Mouse (Mus musculus) heart, embryonic 11.5 days (tissue): Measurements from ENCODE around the gene Arg1. TPM values are rescaled to one million over a fixed set of nuclear protein-coding genes. Genes with fewer than 3 reads are reported as not detected.

Experiments
- ATAC-seq: fragments of 200-750 bp; cut with Nextera tagmentation; replicated peaks from 2 replicates; pipeline ENCODE4 v1.8.0; 2017; ENCODE audit warnings: moderate library complexity; ENCODE audit not compliant: insufficient number of reproducible peaks, low FRiP score, low TSS enrichment
- H3K27ac ChIP-seq: fragments of 300-500 bp; sonication (generic); 2 replicates; pipeline ENCODE4 v1.5.1; 2014; ENCODE audit warnings: mild to moderate bottlenecking, low read depth, low read length
- H3K27me3 ChIP-seq: fragments of 300-500 bp; sonication (generic); 2 replicates; pipeline ENCODE4 v1.6.1; 2014; ENCODE audit warnings: mild to moderate bottlenecking, low read length, mixed read lengths; ENCODE audit not compliant: control insufficient read depth, insufficient read depth
- H3K36me3 ChIP-seq: fragments of 300-500 bp; sonication (generic); 2 replicates; pipeline ENCODE4 v1.6.1; 2014; ENCODE audit warnings: mild to moderate bottlenecking, low read length, moderate library complexity, mixed read lengths; ENCODE audit not compliant: control insufficient read depth, insufficient read depth
- H3K4me1 ChIP-seq: fragments of 300-500 bp; sonication (generic); 2 replicates; pipeline ENCODE4 v1.6.1; 2014; ENCODE audit warnings: low read length; ENCODE audit not compliant: control insufficient read depth, insufficient read depth
- H3K4me2 ChIP-seq: fragments of 300-500 bp; sonication (generic); 2 replicates; pipeline ENCODE4 v1.6.1; 2014; ENCODE audit warnings: mild to moderate bottlenecking, moderate library complexity
- H3K4me3 ChIP-seq: fragments of 300-500 bp; sonication (generic); 2 replicates; pipeline ENCODE4 v1.5.1; 2014; ENCODE audit warnings: low read depth, low read length
- H3K9ac ChIP-seq: fragments of 300-500 bp; sonication (generic); 2 replicates; pipeline ENCODE4 v1.6.1; 2014; ENCODE audit warnings: mild to moderate bottlenecking, low read depth, low read length, moderate library complexity
- H3K9me3 ChIP-seq: fragments of 300-500 bp; sonication (generic); replicated peaks from 2 replicates; pipeline ENCODE4 v1.6.1; 2016; ENCODE audit warnings: low read length; ENCODE audit not compliant: control insufficient read depth
- WGBS: fragments of 180-500 bp; shearing (Covaris S2); extraction: QIAGEN DNeasy Blood & Tissue Kit; methylation state at CpG from one replicate; pipeline ENCODE4 v1.1.7; 2014; ENCODE audit not compliant: insufficient replicate concordance; 5-methylcytosine and 5-hydroxymethylcytosine counted together
- microRNA-seq: library from miRNA; unstranded; fragments of <30 nt; microRNA quantifications from one replicate; pipeline ENCODE4, GENCODE M21; 2016; ENCODE audit warnings: borderline number of aligned reads
- polyA plus RNA-seq: library from polyadenylated mRNA; unstranded; fragments of >200 nt; fragmentation: Nextera tagmentation; extraction: Ambion mirVana; gene quantifications from 2 replicates; pipeline ENCODE4 v1.2.1, GENCODE M21; 2014

Gene Arg1
- polyA plus RNA-seq, 1 experiment from 2014 or later: 1.1 TPM

DNA sequence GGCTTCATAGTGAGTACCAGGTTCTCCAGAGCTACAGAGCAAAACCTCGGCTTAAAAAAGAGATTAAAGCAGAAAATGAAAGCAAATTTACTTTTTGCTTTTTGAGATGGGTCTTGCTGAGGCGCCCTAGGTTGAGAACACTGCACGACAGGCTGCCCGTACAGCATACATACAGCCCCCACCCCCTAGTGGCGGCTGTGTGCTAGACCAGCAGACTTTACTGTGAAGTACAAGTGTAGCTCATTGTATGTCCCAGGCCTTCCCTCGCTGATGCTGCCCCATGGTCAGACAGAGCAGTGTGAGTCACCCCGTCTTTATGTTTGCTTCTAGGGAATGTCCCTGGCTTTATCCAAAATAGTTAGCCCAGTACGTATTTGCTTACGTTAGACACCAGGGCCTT, 41.3 kb downstream of the Arg1 start:
- Histone ChIP-seq H3K4me1 (no peaks in the 10 kb centered on the region), H3K4me2 (no peak overlapping the region), H3K4me3 (no peak overlapping the region), H3K9me3 (no peaks in the 10 kb centered on the region), H3K36me3 (peaks cover 27% of the 10 kb centered on the region), H3K27me3 (no peaks in the 10 kb centered on the region), H3K9ac (no peak overlapping the region), H3K27ac (no peak overlapping the region)
- 84% methylated on average over 9 of the region's 9 CpGs for WGBS
- no peak for ATAC-seq

DNA sequence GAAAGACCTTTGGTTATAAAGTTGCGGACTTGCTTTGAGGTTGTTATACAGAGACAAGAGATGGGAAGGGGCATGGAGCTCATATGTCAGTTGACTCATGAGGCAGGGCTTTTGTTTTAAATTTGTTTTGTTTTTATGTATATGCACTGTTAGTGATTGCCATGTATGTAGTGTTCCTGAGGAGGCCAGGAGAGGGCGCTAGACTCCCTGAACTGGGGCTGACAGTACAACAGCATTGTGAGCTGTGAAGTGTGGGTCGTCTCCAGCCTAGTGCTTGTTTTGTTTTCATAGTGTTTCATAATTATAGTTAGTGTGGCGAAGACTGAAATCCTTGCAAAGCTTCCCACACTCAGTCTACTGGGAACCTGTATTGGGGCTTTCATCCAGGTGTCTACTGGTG, 53.7 kb downstream of the Arg1 start:
- ATAC-seq: no peak
- no peak overlapping the region for H3K27ac ChIP-seq
- 74% methylated on average over 4 of the region's 4 CpGs for WGBS
- peaks cover 26% of the 10 kb centered on the region for H3K36me3 ChIP-seq
- no peak overlapping the region for H3K4me2 ChIP-seq
- H3K4me3 ChIP-seq: no peak overlapping the region
- H3K27me3 ChIP-seq: no peaks in the 10 kb centered on the region
- no peaks in the 10 kb centered on the region for H3K4me1 ChIP-seq
- H3K9ac ChIP-seq: no peak overlapping the region
- no peaks in the 10 kb centered on the region for H3K9me3 ChIP-seq

DNA sequence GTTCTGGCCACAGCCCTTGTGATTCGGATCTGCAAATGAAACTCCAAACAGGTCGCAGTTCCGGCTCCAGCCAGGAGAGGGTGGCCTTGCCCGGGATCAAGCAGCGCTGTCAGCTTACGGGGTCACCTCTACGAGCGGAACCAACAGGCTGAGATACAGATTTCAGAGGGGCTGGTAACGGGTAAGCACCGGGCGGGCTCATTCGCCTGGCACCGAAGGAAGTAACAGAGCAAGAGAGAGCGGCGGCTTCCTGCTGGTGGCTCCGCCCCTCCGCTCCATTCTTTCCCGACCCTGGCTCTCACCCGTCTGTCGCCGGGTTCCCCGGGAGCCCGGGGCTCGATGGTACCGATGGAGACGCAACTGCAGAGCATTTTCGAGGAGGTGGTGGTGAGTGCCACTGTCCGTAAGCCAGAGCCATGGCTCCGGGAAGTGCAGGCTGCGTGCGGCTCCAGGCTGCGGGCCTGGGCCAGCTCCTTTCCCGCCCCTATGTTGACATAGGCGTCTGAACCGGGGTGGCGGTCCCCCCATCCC, 57.5 kb downstream of the Arg1 start, which contains the start of gene Med23:
Med23 (plus strand) TSS at position 227 of the 531 bp plus-strand sequence.
- ATAC-seq: peak; percentile 94
- H3K4me3 ChIP-seq: peak within 1 kb of the TSS; percentile 90
- H3K9me3 ChIP-seq: no peaks in the 10 kb centered on the region
- peak within 1 kb of the TSS; percentile 91 for H3K9ac ChIP-seq
- under 1% methylated on average over 36 of the region's 36 CpGs for WGBS
- H3K4me2 ChIP-seq: peak within 1 kb of the TSS; percentile 76
- H3K27me3 ChIP-seq: no peaks in the 10 kb centered on the region
- no peaks in the 10 kb centered on the region for H3K4me1 ChIP-seq
- peaks cover 7% of the 10 kb centered on the region; the same call in 1 of the 2 replicates for H3K36me3 ChIP-seq
- H3K27ac ChIP-seq: no peak within 1 kb of the TSS

Small RNA genes within 50 kb of the gene (microRNA-seq; reads per million reads assigned to microRNA genes)
- not detected for gene Mir6905

Other genes starting within 250 kb of the Arg1 start
- gene Enpp1, start 215.3 kb downstream of the Arg1 start, polyA plus RNA-seq: 6.3 and 8.2 TPM in 2 replicates
- gene Enpp3, start 84.7 kb downstream of the Arg1 start, polyA plus RNA-seq: 2.0 and 2.1 TPM in 2 replicates
- gene Med23, start 57.5 kb downstream of the Arg1 start, polyA plus RNA-seq: 17.7 and 18.4 TPM in 2 replicates